Mouse (Mus musculus): ENCODE measurements around the gene Guk1. TPM values are rescaled to one million over a fixed set of nuclear protein-coding genes. Genes with fewer than 3 reads are reported as not detected.

Guk1 gene
- polyA plus RNA-seq, 1 experiment from 2014 or later, result 121 TPM

- Histone ChIP-seq H3K9me3 (replicated peaks; ENCODE audit: control insufficient read depth, low read length) (no peaks in the 10 kb centered on the region), H3K4me2 (ENCODE audit: low read depth, low read length) (no peak overlapping the region), H3K4me1 (ENCODE audit: control insufficient read depth, insufficient read depth, low read length) (peaks cover 2% of the 10 kb centered on the region; the same call in 1 of the 2 replicates), H3K27me3 (ENCODE audit: control insufficient read depth, insufficient read depth, low read length) (peaks cover 47% of the 10 kb centered on the region), H3K36me3 (replicated peaks; ENCODE audit: control insufficient read depth, insufficient read depth, low read depth, low read length) (no peaks in the 10 kb centered on the region), H3K9ac (replicated peaks; ENCODE audit: low read length) (no peak overlapping the region), H3K27ac (replicated peaks; ENCODE audit: low read depth, low read length) (no peak overlapping the region), H3K4me3 (ENCODE audit: low read depth, low read length) (no peak overlapping the region)
- DNase-seq (ENCODE audit: low spot score) (no peak), ATAC-seq (replicated peaks; ENCODE audit: insufficient number of reproducible peaks, low FRiP score, low TSS enrichment, low read depth) (no peak)
- WGBS, result 63% methylated on average over 12 of the region's 12 CpGs
Measured at GRCm38 (mm10) chr11:59136994-59137706, 54.9 kb downstream of the Guk1 start.

GRCm38 (mm10) chr11:59135904-59136452, 56.0 kb downstream of the Guk1 start, which contains the start of gene Obscn:
Gene Obscn, minus strand, starts transcription at chr11:59136402.
- no peaks in the 10 kb centered on the region for H3K36me3 ChIP-seq (replicated peaks; ENCODE audit: control insufficient read depth, insufficient read depth, low read depth, low read length)
- H3K27me3 ChIP-seq (ENCODE audit: control insufficient read depth, insufficient read depth, low read length), result peaks cover 47% of the 10 kb centered on the region
- H3K9ac ChIP-seq (replicated peaks; ENCODE audit: low read length), result no peak within 1 kb of the TSS

GRCm38 (mm10) chr11:59135051-59135820, 56.8 kb downstream of the Guk1 start:
- WGBS, result 6% methylated on average over 55 of the region's 55 CpGs
- H3K4me3 ChIP-seq (ENCODE audit: low read depth, low read length), result peak overlapping the region; percentile 12; the same call in 1 of the 2 replicates
- peak overlapping the region; percentile 37 for H3K4me2 ChIP-seq (ENCODE audit: low read depth, low read length)
- H3K9me3 ChIP-seq (replicated peaks; ENCODE audit: control insufficient read depth, low read length), result no peaks in the 10 kb centered on the region
- DNase-seq (ENCODE audit: low spot score), result no peak
- H3K9ac ChIP-seq (replicated peaks; ENCODE audit: low read length), result no peak overlapping the region
- peaks cover 2% of the 10 kb centered on the region; the same call in 1 of the 2 replicates for H3K4me1 ChIP-seq (ENCODE audit: control insufficient read depth, insufficient read depth, low read length)
- H3K36me3 ChIP-seq (replicated peaks; ENCODE audit: control insufficient read depth, insufficient read depth, low read depth, low read length), result no peaks in the 10 kb centered on the region
- no peak overlapping the region for H3K27ac ChIP-seq (replicated peaks; ENCODE audit: low read depth, low read length)
- peaks cover 47% of the 10 kb centered on the region for H3K27me3 ChIP-seq (ENCODE audit: control insufficient read depth, insufficient read depth, low read length)
- no peak for ATAC-seq (replicated peaks; ENCODE audit: insufficient number of reproducible peaks, low FRiP score, low TSS enrichment, low read depth)

More at GRCm38 (mm10) chr11:59135904-59136452, 56.0 kb downstream of the Guk1 start, which contains the start of gene Obscn:
- WGBS, result 20% methylated on average over 43 of the region's 44 CpGs
- no peak for ATAC-seq (replicated peaks; ENCODE audit: insufficient number of reproducible peaks, low FRiP score, low TSS enrichment, low read depth)
- H3K4me3 ChIP-seq (ENCODE audit: low read depth, low read length), result peak within 1 kb of the TSS; percentile 12; the same call in 1 of the 2 replicates
- no peak for DNase-seq (ENCODE audit: low spot score)
- peak within 1 kb of the TSS; percentile 37 for H3K4me2 ChIP-seq (ENCODE audit: low read depth, low read length)
- no peak within 1 kb of the TSS for H3K27ac ChIP-seq (replicated peaks; ENCODE audit: low read depth, low read length)
- H3K9me3 ChIP-seq (replicated peaks; ENCODE audit: control insufficient read depth, low read length), result no peaks in the 10 kb centered on the region
- peaks cover 2% of the 10 kb centered on the region; the same call in 1 of the 2 replicates for H3K4me1 ChIP-seq (ENCODE audit: control insufficient read depth, insufficient read depth, low read length)

DNA sequence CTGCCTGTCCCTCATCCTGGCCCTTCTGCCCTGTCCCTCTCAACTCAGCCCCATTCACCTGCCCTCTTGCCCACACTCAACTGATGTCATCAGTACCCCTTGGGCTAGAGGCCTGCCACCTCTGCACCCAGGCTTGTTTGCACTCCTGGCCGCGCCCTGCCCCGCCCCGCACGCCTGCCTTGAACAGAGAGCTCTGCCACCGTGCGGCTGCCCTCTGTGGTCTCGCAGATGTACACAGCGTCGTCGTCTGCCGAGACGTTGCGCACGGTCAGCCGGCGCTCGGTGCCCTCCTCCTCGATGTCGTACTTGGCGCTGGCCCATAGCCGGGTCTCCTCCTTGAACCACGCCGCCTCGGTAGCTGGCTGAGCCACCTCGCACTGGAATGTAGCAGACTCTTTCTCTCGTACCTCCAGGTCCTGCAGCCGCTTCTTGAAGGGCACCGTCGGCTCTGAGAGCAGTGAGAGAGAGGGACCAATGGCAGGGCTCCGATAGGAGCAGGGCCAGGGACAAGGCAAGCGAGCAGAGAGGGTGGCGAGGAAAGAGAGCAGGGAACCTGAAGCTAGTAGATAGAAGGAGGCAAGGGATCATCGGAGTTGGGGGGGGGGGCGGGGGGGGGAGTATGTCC, 57.5 kb downstream of the Guk1 start:
- Histone ChIP-seq H3K27me3 (ENCODE audit: control insufficient read depth, insufficient read depth, low read length) (peaks cover 47% of the 10 kb centered on the region), H3K4me3 (ENCODE audit: low read depth, low read length) (no peak overlapping the region), H3K4me2 (ENCODE audit: low read depth, low read length) (peak overlapping the region; percentile 16; the same call in 1 of the 2 replicates), H3K36me3 (replicated peaks; ENCODE audit: control insufficient read depth, insufficient read depth, low read depth, low read length) (no peaks in the 10 kb centered on the region), H3K27ac (replicated peaks; ENCODE audit: low read depth, low read length) (no peak overlapping the region), H3K9me3 (replicated peaks; ENCODE audit: control insufficient read depth, low read length) (no peaks in the 10 kb centered on the region), H3K4me1 (ENCODE audit: control insufficient read depth, insufficient read depth, low read length) (peaks cover 2% of the 10 kb centered on the region; the same call in 1 of the 2 replicates), H3K9ac (replicated peaks; ENCODE audit: low read length) (no peak overlapping the region)
- 9% methylated on average over 35 of the region's 35 CpGs for WGBS
- ATAC-seq (replicated peaks; ENCODE audit: insufficient number of reproducible peaks, low FRiP score, low TSS enrichment, low read depth) (no peak), DNase-seq (ENCODE audit: low spot score) (peak; percentile 6)

Other genes starting within 250 kb of the Guk1 start
- gene Hist3h2ba, start 243.3 kb downstream of the Guk1 start, polyA plus RNA-seq (2014; fragmentation: Nextera tagmentation; extraction: Ambion mirVana), result 45.1 and 52.2 TPM in 2 replicates
- gene Hist3h2a, start 237.5 kb downstream of the Guk1 start, polyA plus RNA-seq (2014; fragmentation: Nextera tagmentation; extraction: Ambion mirVana), result 33.0 and 35.0 TPM in 2 replicates
- gene Trim17, start 237.5 kb downstream of the Guk1 start, polyA plus RNA-seq (2014; fragmentation: Nextera tagmentation; extraction: Ambion mirVana), result 0.14 and 0.39 TPM in 2 replicates
- gene Trim11, start 214.1 kb downstream of the Guk1 start, polyA plus RNA-seq (2014; fragmentation: Nextera tagmentation; extraction: Ambion mirVana), result 15.0 and 18.4 TPM in 2 replicates
- gene Obscn, start 55.8 kb downstream of the Guk1 start, polyA plus RNA-seq (2014; fragmentation: Nextera tagmentation; extraction: Ambion mirVana), result 0.04 and 0.62 TPM in 2 replicates
- 1.5 and 2.6 TPM in 2 replicates for gene Iba57, start 28.5 kb downstream of the Guk1 start, polyA plus RNA-seq (2014; fragmentation: Nextera tagmentation; extraction: Ambion mirVana)
- 0.15 TPM in 1 of 2 replicates, not detected in the other for gene Gjc2, start 9.0 kb downstream of the Guk1 start, polyA plus RNA-seq (2014; fragmentation: Nextera tagmentation; extraction: Ambion mirVana)
- 89.8 and 95.2 TPM in 2 replicates for gene Mrpl55, start 10.3 kb upstream of the Guk1 start, polyA plus RNA-seq (2014; fragmentation: Nextera tagmentation; extraction: Ambion mirVana)
- gene 2310033P09Rik, start 16.1 kb upstream of the Guk1 start, polyA plus RNA-seq (2014; fragmentation: Nextera tagmentation; extraction: Ambion mirVana), result 35.7 and 36.8 TPM in 2 replicates
- 626 and 650 TPM in 2 replicates for gene Arf1, start 36.1 kb upstream of the Guk1 start, polyA plus RNA-seq (2014; fragmentation: Nextera tagmentation; extraction: Ambion mirVana)
- gene Wnt3a, start 98.5 kb upstream of the Guk1 start, polyA plus RNA-seq (2014; fragmentation: Nextera tagmentation; extraction: Ambion mirVana), result 0.39 and 0.77 TPM in 2 replicates
- gene Wnt9a, start 114.7 kb upstream of the Guk1 start, polyA plus RNA-seq (2014; fragmentation: Nextera tagmentation; extraction: Ambion mirVana), result 1.6 and 1.8 TPM in 2 replicates
- gene Prss38, start 183.4 kb upstream of the Guk1 start, polyA plus RNA-seq (2014; fragmentation: Nextera tagmentation; extraction: Ambion mirVana), result 0.17 TPM in 1 of 2 replicates, not detected in the other

All from embryonic facial prominence, embryonic 11.5 days (tissue).